Mouse (Mus musculus): ENCODE measurements around the gene Mief2.

Mief2 gene

DNA sequence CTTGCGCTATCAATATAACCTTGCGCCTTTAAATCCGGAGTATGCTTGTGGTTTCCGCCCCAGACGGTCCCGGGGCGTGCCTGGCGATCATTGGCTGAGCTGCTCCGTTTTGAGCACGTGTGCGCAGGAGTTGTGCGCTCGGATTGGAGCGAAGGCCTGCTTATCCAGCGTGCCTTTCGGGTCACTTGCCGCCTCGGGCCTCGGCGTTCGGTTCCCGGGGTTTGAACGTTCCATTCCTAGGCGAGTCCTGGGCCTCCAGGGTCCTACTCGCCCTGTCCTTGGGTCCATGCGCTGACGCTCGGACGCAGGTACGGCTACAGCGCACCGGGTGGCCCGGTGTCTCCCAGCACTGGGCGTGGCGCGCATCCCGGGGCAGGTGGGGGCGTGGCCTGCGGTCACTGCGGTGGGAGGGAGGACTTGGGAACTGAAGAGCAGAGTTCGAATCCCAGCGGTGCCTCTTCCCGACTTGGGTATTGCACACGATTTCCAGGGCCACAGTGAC, at the start of gene Mief2:
Gene Mief2 (plus strand): TSS at position 139 of the 502 bp plus-strand sequence.
- peak; percentile 97 for DNase-seq (ENCODE audit: low read depth)

DNA sequence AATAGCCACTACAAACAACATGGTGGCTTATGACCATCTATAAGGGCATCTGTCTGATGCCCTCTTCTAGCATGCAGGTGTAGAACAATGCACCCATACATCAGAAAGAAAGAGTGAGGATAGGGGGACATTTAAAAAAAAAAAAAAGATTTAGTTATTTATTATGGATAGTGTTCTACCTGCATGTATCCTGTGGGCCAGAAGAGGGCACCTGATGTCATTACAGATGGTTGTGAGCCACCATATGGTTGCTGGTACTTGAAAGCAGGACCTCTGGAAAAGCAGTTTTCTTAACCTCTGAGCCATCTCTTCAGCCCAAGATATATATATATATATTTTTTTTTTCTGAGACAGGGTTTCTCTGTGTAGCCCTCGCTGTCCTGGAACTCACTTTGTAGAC, 32.0 kb upstream of the Mief2 start:
- DNase-seq (ENCODE audit: low read depth), result no peak

DNA sequence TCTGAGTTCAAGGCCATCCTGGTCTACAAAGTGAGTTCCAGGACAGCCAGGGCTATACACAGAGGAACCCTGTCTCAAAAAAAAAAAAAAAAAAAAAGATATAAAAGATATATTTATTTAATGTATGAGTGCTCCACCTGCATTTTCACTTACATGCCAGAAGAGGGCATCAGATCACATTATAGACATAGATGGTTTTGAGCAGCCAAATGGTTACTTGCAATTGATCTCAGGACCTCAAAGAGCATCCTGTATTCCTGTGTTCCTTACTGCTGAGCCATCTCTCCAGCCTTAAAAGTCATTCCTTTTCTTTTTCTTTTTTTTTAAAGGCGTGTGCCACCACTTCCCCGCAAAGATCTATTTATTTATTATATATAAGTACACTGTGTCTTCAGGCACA, 30.6 kb upstream of the Mief2 start:
- DNase-seq (ENCODE audit: low read depth), result peak; percentile 68

GRCm38 (mm10) chr11:60698806-60699523, 29.2 kb upstream of the Mief2 start:
- peak; percentile 75 for DNase-seq (ENCODE audit: low read depth)

DNA sequence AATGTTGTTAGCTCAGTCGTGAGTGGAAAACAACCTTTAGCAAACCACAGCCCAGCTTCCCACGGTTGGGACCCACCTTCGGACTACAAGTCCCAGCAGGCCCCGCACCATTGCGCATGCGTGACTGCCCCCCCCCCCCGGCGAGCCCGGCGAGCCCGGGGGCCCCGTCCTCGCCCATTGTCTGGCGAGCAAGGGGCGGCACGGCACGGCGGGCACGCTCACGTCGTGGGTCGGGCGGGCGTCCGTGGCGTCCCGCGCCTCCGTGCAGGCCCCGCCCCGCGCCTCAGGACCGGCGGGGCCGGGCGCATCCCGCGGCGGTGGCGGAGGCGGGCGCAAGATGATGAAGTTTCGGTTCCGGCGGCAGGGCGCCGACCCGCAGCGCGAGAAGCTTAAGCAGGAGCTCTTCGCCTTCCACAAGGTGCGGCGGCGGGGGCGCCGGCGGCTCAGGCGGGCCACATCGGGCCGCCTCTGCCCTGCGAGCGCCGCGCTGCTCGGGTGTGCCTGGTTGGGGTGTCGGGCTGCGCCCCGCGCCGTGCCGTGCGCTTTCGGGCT, 28.6 kb upstream of the Mief2 start, which contains the start of gene Llgl1:
Gene Llgl1 (plus strand): TSS at position 200 of the 552 bp plus-strand sequence.
- peak; percentile 95 for DNase-seq (ENCODE audit: low read depth)

DNA sequence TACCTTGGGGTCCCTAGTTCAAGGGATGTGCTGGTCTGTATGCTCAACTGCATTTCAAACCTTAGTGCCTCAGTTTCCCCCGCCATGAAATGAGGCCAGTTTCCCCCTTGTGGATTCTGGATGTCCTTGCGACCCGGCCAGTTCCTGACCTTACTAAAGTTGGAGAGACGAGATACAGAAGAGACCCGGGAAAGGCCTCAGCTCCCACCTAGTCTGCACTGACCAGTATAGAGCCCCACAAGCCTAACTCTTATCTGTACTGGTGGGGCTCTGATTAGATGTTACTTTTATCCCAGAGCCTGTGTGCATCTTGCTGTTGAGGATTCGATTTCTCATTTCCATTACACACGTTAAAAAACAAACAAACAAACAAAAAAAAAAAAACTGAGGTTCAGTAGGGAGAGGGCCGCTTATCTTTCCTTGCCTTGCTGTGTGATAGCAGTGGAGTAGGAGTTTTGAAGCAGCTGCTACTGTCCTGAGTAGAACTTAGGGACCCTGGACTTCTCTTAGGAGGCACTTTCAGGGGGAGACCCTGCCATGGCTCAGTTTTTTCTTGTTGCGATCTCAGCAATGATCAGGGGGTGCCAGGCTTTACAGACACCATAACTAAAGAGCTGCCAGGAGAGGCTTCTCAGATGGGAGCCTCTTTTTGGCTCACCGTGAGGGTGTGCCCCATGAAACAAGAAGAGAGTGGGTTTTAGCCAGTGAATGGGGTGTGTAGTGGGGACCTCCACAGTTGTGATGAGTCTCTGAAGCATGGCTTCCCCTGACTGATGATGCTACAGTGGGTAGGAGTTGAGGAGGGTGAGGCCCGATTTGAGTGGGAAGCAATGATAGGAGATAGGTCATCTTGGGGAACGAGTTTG, 27.6 kb upstream of the Mief2 start:
- no peak for DNase-seq (ENCODE audit: low read depth)

DNA sequence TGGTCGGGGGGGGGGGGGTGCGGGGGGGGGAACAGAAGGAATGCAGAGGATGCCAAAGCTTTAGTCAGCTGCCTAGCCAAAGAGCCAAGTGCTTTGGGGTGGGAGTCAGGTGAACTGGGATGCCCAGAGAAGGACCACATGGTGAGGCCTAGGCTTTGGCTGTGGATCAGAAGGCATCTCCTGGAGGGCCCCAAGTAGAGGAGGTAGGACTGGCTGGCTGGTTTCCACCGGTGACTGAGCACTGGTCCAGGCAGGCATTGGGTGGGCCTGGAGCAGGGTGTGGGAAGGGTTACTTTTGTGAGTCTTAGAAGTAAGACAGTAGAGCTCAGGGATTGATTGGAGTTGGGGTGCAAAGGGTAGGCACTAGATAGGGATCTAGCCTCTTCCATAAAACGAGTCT, 26.6 kb upstream of the Mief2 start:
- DNase-seq (ENCODE audit: low read depth), result no peak

GRCm38 (mm10) chr11:60703131-60703530, 25.1 kb upstream of the Mief2 start:
- peak; percentile 75 for DNase-seq (ENCODE audit: low read depth)

- no peak for DNase-seq (ENCODE audit: low read depth)
These were observed 23.9 kb upstream of the Mief2 start for GRCm38 (mm10) chr11:60704023-60704880.

DNA sequence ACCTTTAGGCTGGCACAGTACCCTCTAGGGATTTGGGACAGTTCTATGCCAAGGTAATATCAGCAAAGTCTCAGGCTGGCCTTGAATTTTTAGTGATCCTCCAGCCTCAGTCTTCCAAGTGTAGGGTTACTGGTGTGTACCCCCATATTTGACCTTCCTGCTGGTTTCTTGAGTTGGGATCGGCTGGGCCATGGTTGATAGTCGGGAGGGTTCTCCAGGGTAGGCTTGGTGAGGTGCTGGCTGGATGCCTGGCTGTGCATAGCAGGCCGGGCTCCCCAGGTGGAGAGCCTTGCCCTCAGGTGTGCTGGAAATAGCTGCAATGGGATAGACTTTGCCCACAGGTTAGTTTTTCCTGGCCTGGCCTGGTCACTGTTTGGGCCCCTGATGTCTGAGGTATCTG, 22.9 kb upstream of the Mief2 start:
- no peak for DNase-seq (ENCODE audit: low read depth)

- no peak for DNase-seq (ENCODE audit: low read depth)
These were observed 22.1 kb upstream of the Mief2 start for GRCm38 (mm10) chr11:60706076-60706475.

GRCm38 (mm10) chr11:60706696-60707480, 21.3 kb upstream of the Mief2 start:
- no peak for DNase-seq (ENCODE audit: low read depth)

GRCm38 (mm10) chr11:60707672-60708071, 20.5 kb upstream of the Mief2 start:
- peak; percentile 97 for DNase-seq (ENCODE audit: low read depth)

GRCm38 (mm10) chr11:60708631-60709030, 19.6 kb upstream of the Mief2 start:
- no peak for DNase-seq (ENCODE audit: low read depth)

- DNase-seq (ENCODE audit: low read depth), result no peak
These were observed 18.4 kb upstream of the Mief2 start for GRCm38 (mm10) chr11:60709481-60710465.

DNA sequence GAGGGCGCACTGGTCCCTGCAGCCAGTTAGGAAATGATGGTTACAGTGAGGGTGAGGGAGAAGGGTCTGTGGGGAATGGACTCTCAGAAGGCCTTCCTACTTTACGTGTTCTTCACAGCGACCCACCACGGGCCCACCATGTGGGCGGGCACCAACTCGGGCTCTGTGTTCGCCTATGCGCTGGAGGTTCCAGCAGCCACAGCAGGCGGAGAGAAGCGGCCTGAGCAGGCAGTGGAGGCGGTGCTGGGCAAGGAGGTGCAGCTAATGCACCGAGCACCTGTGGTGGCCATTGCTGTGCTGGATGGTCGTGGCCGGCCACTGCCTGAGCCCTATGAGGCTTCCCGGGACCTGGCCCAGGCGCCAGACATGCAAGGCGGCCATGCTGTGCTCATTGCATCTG, 17.0 kb upstream of the Mief2 start:
- no peak for DNase-seq (ENCODE audit: low read depth)

GRCm38 (mm10) chr11:60712040-60712439, 16.2 kb upstream of the Mief2 start:
- DNase-seq (ENCODE audit: low read depth), result no peak

DNA sequence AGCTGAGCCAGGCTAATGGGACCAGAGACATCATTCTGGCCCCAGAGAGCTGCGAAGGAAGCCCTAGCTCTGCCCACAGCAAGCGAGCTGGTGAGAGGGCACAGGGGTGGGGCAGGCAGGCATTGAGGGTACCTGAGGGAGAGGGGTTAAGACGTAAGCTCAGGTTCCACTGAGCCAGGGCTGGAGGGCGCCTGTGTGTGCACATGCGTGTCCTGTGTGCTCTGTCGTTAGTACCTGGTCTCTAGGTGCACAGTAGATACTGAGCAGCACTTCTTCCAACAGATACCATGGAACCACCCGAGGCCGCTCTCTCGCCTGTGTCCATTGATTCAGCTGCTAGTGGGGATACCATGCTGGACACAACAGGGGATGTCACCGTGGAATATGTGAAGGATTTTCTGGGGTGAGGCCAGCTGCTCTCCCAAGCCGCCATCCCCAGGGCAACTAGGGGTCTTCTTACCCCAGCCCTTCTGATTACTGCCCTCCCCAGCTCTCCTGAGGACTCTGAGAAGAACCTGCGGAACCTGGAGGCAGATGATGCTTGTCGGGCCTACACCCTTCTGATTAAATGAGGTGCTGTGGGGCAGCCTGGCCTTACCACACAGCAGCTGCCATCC, 15.5 kb upstream of the Mief2 start:
- DNase-seq (ENCODE audit: low read depth), result no peak

DNA sequence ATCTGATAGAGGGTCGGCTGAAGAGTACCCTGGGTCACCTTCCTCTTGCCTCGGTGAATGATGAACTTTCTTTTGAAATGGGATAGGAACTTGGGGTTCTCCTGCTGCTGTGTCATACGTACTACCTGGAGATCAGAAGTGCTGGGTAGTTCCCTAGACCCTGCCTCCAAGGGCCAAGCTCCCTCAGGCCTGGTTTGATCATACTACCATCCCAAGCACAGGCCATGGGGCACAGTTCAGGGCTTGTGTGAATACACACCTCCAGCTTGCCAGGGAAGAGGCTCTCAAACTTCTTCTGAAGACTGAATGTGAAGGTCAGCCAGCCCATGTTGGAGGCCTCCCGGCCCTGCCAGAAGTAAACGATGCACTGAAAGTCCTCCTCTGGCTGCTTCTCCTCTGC, 12.4 kb upstream of the Mief2 start:
- no peak for DNase-seq (ENCODE audit: low read depth)

Data from NIH3T3 (cell line).